In the genomic region with DNA sequence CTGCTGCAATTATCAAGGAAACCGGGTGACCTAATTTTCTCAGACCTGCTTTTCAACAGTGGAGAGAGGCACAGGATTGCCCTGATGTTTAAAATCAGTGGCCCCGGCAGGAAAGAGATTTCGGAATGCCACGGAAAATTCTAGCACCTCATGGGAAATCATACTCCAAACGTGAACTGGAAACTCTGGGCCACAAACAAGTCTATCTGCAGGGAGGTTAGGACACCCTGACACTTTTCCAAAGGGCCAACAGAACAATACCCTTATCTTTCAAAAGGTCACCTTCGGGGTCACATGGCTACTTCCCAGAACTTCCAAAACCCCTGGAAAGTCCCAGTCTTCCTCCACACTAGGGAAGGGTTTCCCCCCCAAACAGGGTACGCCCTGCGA, we compare ENCODE assay signal across 8 mouse cellular contexts. TPM values are rescaled to one million over a fixed set of nuclear protein-coding genes. Genes with fewer than 3 reads are reported as not detected.
DNase-seq lines count a peak whose midpoint lies in the region; ATAC-seq and TF ChIP-seq lines count a peak whose summit lies in the region.

No protein-coding gene starts in this region.

- 0 out of 2 replicates have a peak overlapping the region, but pooled peaks have one; percentile 5 for H3K9ac ChIP-seq in midbrain, postnatal 0 days (replicated peaks; ENCODE audit: low read length, poor library complexity, severe bottlenecking)
- H3K9ac ChIP-seq in hindbrain, embryonic 14.5 days: no peak overlapping the region
- no peak overlapping the region for H3K9ac ChIP-seq in stomach, postnatal 0 days (ENCODE audit: low read length)

- H3K4me2 ChIP-seq in midbrain, postnatal 0 days (ENCODE audit: low read depth, low read length, poor library complexity, severe bottlenecking): no peak overlapping the region; the same call in 1 of the 2 replicates
- peak overlapping the region; percentile 25 for H3K4me2 ChIP-seq in hindbrain, embryonic 14.5 days (replicated peaks)
- H3K4me2 ChIP-seq in stomach, postnatal 0 days (replicated peaks; ENCODE audit: low read depth): no peak overlapping the region

- WGBS in midbrain, postnatal 0 days: 68% methylated on average over 8 of the region's 8 CpGs
- 69% methylated on average over 8 of the region's 8 CpGs for WGBS in midbrain, embryonic 10.5 days
- 63% methylated on average over 8 of the region's 8 CpGs for WGBS in hindbrain, embryonic 14.5 days
- WGBS in stomach, postnatal 0 days: 62% methylated on average over 8 of the region's 8 CpGs

- H3K4me3 ChIP-seq in gastrocnemius, adult 2 months: peak overlapping the region; percentile 54
- H3K4me3 ChIP-seq in midbrain, postnatal 0 days (ENCODE audit: low read depth, low read length): no peak overlapping the region
- H3K4me3 ChIP-seq in midbrain, embryonic 10.5 days: no peak overlapping the region
- H3K4me3 ChIP-seq in hindbrain, embryonic 14.5 days (replicated peaks; ENCODE audit: low read length): no peak overlapping the region
- no peak overlapping the region for H3K4me3 ChIP-seq in stomach, postnatal 0 days (ENCODE audit: low read depth, low read length)

- ATAC-seq in midbrain, postnatal 0 days (ENCODE audit: low FRiP score): no peak
- no peak for ATAC-seq in hindbrain, embryonic 14.5 days (ENCODE audit: low FRiP score)
- no peak for ATAC-seq in stomach, postnatal 0 days (ENCODE audit: low FRiP score, low TSS enrichment)

- intact Hi-C loops in gastrocnemius, adult 2 months (cut with DNase I): no loop called here

- H3K4me1 ChIP-seq in midbrain, postnatal 0 days (ENCODE audit: insufficient read depth, low read length): peaks cover 6% of the 10 kb centered on the region; the same call in 1 of the 2 replicates
- peaks cover 25% of the 10 kb centered on the region for H3K4me1 ChIP-seq in midbrain, embryonic 10.5 days
- H3K4me1 ChIP-seq in hindbrain, embryonic 14.5 days (replicated peaks; ENCODE audit: control insufficient read depth, insufficient read depth, low read length): peaks cover 18% of the 10 kb centered on the region
- H3K4me1 ChIP-seq in stomach, postnatal 0 days (replicated peaks; ENCODE audit: control insufficient read depth, insufficient read depth): no peaks in the 10 kb centered on the region; the same call in 1 of the 2 replicates

- no peaks in the 10 kb centered on the region for H3K36me3 ChIP-seq in midbrain, postnatal 0 days (ENCODE audit: insufficient read depth, low read length)
- H3K36me3 ChIP-seq in midbrain, embryonic 10.5 days: no peaks in the 10 kb centered on the region
- no peaks in the 10 kb centered on the region for H3K36me3 ChIP-seq in hindbrain, embryonic 14.5 days (replicated peaks; ENCODE audit: control insufficient read depth, insufficient read depth)
- H3K36me3 ChIP-seq in stomach, postnatal 0 days (ENCODE audit: control insufficient read depth, insufficient read depth, low read length): no peaks in the 10 kb centered on the region

- TF ChIP-seq EP300 in stomach, postnatal 0 days (optimal IDR thresholded peaks at IDR 0.05): no peak

- peak overlapping the region; percentile 76 for H3K27ac ChIP-seq in gastrocnemius, adult 2 months
- H3K27ac ChIP-seq in midbrain, postnatal 0 days (ENCODE audit: low read depth, low read length): no peak overlapping the region
- no peak overlapping the region for H3K27ac ChIP-seq in midbrain, embryonic 10.5 days (replicated peaks)
- H3K27ac ChIP-seq in hindbrain, embryonic 14.5 days: no peak overlapping the region
- peak overlapping the region; percentile 58; the same call in 1 of the 2 replicates for H3K27ac ChIP-seq in stomach, postnatal 0 days (replicated peaks)

- no peaks in the 10 kb centered on the region for H3K27me3 ChIP-seq in midbrain, postnatal 0 days (ENCODE audit: insufficient read depth, low read length)
- peaks cover 22% of the 10 kb centered on the region for H3K27me3 ChIP-seq in midbrain, embryonic 10.5 days (ENCODE audit: low read depth, poor library complexity, severe bottlenecking)
- H3K27me3 ChIP-seq in hindbrain, embryonic 14.5 days (ENCODE audit: control insufficient read depth, insufficient read depth, low read length): 0 out of 2 replicates have a peak, but pooled peaks cover 4% of the 10 kb centered on the region
- no peaks in the 10 kb centered on the region for H3K27me3 ChIP-seq in stomach, postnatal 0 days (ENCODE audit: control insufficient read depth, insufficient read depth, low read length)

- no peak for TF ChIP-seq CTCF in gastrocnemius, adult 2 months (IDR thresholded peaks at IDR 0.05)
- TF ChIP-seq CTCF in midbrain, postnatal 0 days (IDR thresholded peaks at IDR 0.05): no peak
- no peak for TF ChIP-seq CTCF in stomach, postnatal 0 days (IDR thresholded peaks at IDR 0.05; ENCODE audit: low read depth)

- H3K9me3 ChIP-seq in midbrain, postnatal 0 days (ENCODE audit: low read length): no peaks in the 10 kb centered on the region
- H3K9me3 ChIP-seq in midbrain, embryonic 10.5 days (replicated peaks): no peaks in the 10 kb centered on the region
- H3K9me3 ChIP-seq in hindbrain, embryonic 14.5 days (ENCODE audit: control insufficient read depth, low read length): no peaks in the 10 kb centered on the region
- no peaks in the 10 kb centered on the region for H3K9me3 ChIP-seq in stomach, postnatal 0 days (ENCODE audit: control insufficient read depth, low read length)

- no peak for DNase-seq in gastrocnemius, adult 2 months
- DNase-seq in gastrocnemius, postnatal 25 days: no peak
- no peak for DNase-seq in midbrain, postnatal 0 days (ENCODE audit: low spot score)
- no peak for DNase-seq in midbrain, embryonic 10.5 days (ENCODE audit: low spot score)
- no peak for DNase-seq in hindbrain, embryonic 14.5 days (ENCODE audit: low spot score)
- no peak for DNase-seq in stomach, postnatal 0 days (ENCODE audit: low spot score)
- no peak for DNase-seq in embryo, embryonic 9.5 days (ENCODE audit: extremely low spot score)
- no peak for DNase-seq in adrenal gland, postnatal 4 days (ENCODE audit: low spot score in 2 of 2)

RNA-seq across cellular contexts. Expression of a gene that starts 12.8 kb away (rescaled TPM):
- total RNA-seq in gastrocnemius, adult 2 months (2021): 1 to 10 TPM; 7.8 to 9.5 TPM
- total RNA-seq in gastrocnemius, postnatal 25 days (2021): 1 to 10 TPM; 6.8 to 8.4 TPM
- total RNA-seq in midbrain, postnatal 0 days (2014; rRNA removed): 30.6 and 32.1 TPM in 2 replicates
- polyA plus RNA-seq in midbrain, postnatal 0 days (2015; fragmentation: Nextera tagmentation; extraction: Ambion mirVana): 22.0 and 24.5 TPM in 2 replicates
- polyA plus RNA-seq in midbrain, embryonic 10.5 days (2016; fragmentation: Nextera tagmentation; extraction: Ambion mirVana): 6.2 and 6.5 TPM in 2 replicates
- 16.0 and 16.5 TPM in 2 replicates for polyA plus RNA-seq in hindbrain, embryonic 14.5 days (2014; fragmentation: Nextera tagmentation; extraction: Ambion mirVana)
- 14.3 and 15.2 TPM in 2 replicates for polyA plus RNA-seq in stomach, postnatal 0 days (2015; fragmentation: Nextera tagmentation; extraction: Ambion mirVana)
- 10 to 100 TPM; 40.2 to 45.4 TPM for total RNA-seq in adrenal gland, postnatal 4 days (2021)

RNA-seq across cellular contexts. Expression of a gene that starts 51.0 kb away (rescaled TPM):
- total RNA-seq in gastrocnemius, adult 2 months (2021): 1,000 to 10,000 TPM in 1 of 2 experiments, 100 to 1,000 TPM in 1; 633 to 1,638 TPM
- 100 to 1,000 TPM; 871 to 916 TPM for total RNA-seq in gastrocnemius, postnatal 25 days (2021)
- 2.1 and 7.2 TPM in 2 replicates for total RNA-seq in midbrain, postnatal 0 days (2014; rRNA removed)
- 6.8 and 8.3 TPM in 2 replicates for polyA plus RNA-seq in midbrain, postnatal 0 days (2015; fragmentation: Nextera tagmentation; extraction: Ambion mirVana)
- polyA plus RNA-seq in midbrain, embryonic 10.5 days (2016; fragmentation: Nextera tagmentation; extraction: Ambion mirVana): 0.90 and 1.3 TPM in 2 replicates
- polyA plus RNA-seq in hindbrain, embryonic 14.5 days (2014; fragmentation: Nextera tagmentation; extraction: Ambion mirVana): 3.1 and 3.2 TPM in 2 replicates
- 25.6 and 29.8 TPM in 2 replicates for polyA plus RNA-seq in stomach, postnatal 0 days (2015; fragmentation: Nextera tagmentation; extraction: Ambion mirVana)
- total RNA-seq in adrenal gland, postnatal 4 days (2021): 100 to 1,000 TPM; 167 to 183 TPM

Comparison
In these comparisons a context has a peak if more than half of its experiments do, and no peak if none do; other contexts are left out.
1. H3K27ac ChIP-seq: peak in gastrocnemius, adult 2 months (single experiment) and stomach, postnatal 0 days (single experiment); none in midbrain, postnatal 0 days (single experiment), midbrain, embryonic 10.5 days (single experiment) and hindbrain, embryonic 14.5 days (single experiment).
2. RNA of a gene that starts 51.0 kb away (total RNA-seq): 633 to 1,638 TPM in gastrocnemius, adult 2 months, 871 to 916 TPM in gastrocnemius, postnatal 25 days and 167 to 183 TPM in adrenal gland, postnatal 4 days; 2.1 to 7.2 TPM in midbrain, postnatal 0 days; every median in the first group is over 10 times any median in the second.